Mouse (Mus musculus): ENCODE results near the gene Sh3rf1. TPM values are rescaled to one million over a fixed set of nuclear protein-coding genes. Genes with fewer than 3 reads are reported as not detected.

Sh3rf1 gene
- polyA plus RNA-seq, 1 experiment from 2014 or later: 22.5 TPM

DNA sequence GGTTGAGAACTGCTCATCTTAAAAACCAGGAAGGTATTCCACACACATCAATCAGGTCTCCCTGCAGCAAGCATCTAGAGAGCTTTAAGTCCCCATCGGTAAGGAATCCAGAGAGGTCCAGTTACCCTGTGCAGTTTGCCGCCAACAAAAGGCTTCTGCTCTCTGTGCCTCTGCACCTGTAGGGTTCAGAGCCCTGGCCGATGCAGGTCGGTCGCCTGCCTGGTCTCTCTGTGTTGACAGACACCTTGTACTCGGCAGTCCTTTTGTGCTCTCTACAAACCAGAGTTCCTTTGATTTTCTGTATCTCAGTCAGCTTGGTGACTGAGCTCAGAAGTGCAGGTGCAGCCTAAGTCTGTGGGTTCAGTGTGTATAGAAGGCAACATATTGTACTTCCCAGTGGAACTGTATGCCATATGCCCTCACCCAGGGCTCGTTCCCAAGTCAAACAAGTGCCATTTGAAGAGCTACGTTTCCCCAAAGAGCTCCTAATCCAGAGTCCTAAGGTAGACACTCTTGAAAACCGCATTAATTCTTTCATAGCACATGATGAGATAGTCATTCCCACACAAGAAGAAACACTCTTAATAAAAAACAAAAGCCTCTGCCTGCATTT lies 138.7 kb downstream of the Sh3rf1 start:
- peak overlapping the region; percentile 63 for H3K27ac ChIP-seq (ENCODE audit: low read depth)
- no peak overlapping the region for H3K4me2 ChIP-seq
- H3K27me3 ChIP-seq (ENCODE audit: insufficient read depth, low read length): no peaks in the 10 kb centered on the region
- H3K4me3 ChIP-seq (ENCODE audit: low read depth, low read length): no peak overlapping the region
- H3K36me3 ChIP-seq (ENCODE audit: insufficient read depth): peaks cover 42% of the 10 kb centered on the region
- H3K4me1 ChIP-seq (ENCODE audit: insufficient read depth): no peaks in the 10 kb centered on the region
- H3K9ac ChIP-seq: no peak overlapping the region
- DNase-seq (no peak), ATAC-seq (ENCODE audit: insufficient read depth) (peak; percentile 65; the same call in 1 of the 2 replicates)
- no peaks in the 10 kb centered on the region for H3K9me3 ChIP-seq (ENCODE audit: low read depth, low read length)
- no peak for TF ChIP-seq CTCF (IDR thresholded peaks at IDR 0.05; ENCODE audit: low read depth)
- WGBS: 66% methylated on average over 9 of the region's 9 CpGs

DNA sequence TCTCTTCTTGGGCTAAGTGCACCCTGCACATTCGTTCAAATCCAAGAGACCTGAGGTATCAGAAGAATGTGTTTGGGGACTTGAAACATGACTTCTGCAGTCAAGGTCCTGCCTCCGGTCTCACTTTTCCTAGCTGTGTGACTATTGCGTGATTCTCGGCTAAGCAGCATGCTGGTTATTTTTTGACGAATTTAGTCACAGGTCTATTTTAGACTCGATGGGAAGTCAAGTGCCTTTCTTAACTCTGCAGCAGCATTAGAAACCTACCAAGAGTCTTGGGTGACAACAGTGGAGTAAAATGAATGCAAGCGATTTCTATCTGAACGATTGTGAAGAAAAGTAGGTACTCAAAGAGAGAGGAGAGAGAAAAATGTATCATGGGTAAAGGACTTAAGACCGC lies 149.6 kb downstream of the Sh3rf1 start:
- Histone ChIP-seq H3K27me3 (ENCODE audit: insufficient read depth, low read length) (no peaks in the 10 kb centered on the region), H3K9me3 (ENCODE audit: low read depth, low read length) (no peaks in the 10 kb centered on the region), H3K36me3 (ENCODE audit: insufficient read depth) (peaks cover 43% of the 10 kb centered on the region), H3K4me2 (no peak overlapping the region), H3K4me3 (ENCODE audit: low read depth, low read length) (no peak overlapping the region), H3K4me1 (ENCODE audit: insufficient read depth) (no peaks in the 10 kb centered on the region), H3K9ac (no peak overlapping the region), H3K27ac (ENCODE audit: low read depth) (no peak overlapping the region)
- WGBS: 91% methylated on average over 9 of the region's 9 CpGs
- no peak for TF ChIP-seq CTCF (IDR thresholded peaks at IDR 0.05; ENCODE audit: low read depth)
- ATAC-seq (ENCODE audit: insufficient read depth) (no peak), DNase-seq (no peak)

GRCm38 (mm10) chr8:61374059-61374755 lies 150.5 kb downstream of the Sh3rf1 start:
- H3K4me1 ChIP-seq (ENCODE audit: insufficient read depth): no peaks in the 10 kb centered on the region
- DNase-seq (peak; percentile 51), ATAC-seq (ENCODE audit: insufficient read depth) (no peak)
- H3K36me3 ChIP-seq (ENCODE audit: insufficient read depth): peaks cover 47% of the 10 kb centered on the region
- no peaks in the 10 kb centered on the region for H3K9me3 ChIP-seq (ENCODE audit: low read depth, low read length)
- H3K27ac ChIP-seq (ENCODE audit: low read depth): no peak overlapping the region
- 81% methylated on average over 16 of the region's 16 CpGs for WGBS
- peak; percentile 52 for TF ChIP-seq CTCF (IDR thresholded peaks at IDR 0.05; ENCODE audit: low read depth)
- no peaks in the 10 kb centered on the region for H3K27me3 ChIP-seq (ENCODE audit: insufficient read depth, low read length)
- no peak overlapping the region for H3K9ac ChIP-seq
- no peak overlapping the region for H3K4me2 ChIP-seq
- H3K4me3 ChIP-seq (ENCODE audit: low read depth, low read length): no peak overlapping the region

GRCm38 (mm10) chr8:61375205-61375604 lies 151.5 kb downstream of the Sh3rf1 start:
- no peak overlapping the region for H3K4me3 ChIP-seq (ENCODE audit: low read depth, low read length)
- H3K36me3 ChIP-seq (ENCODE audit: insufficient read depth): peaks cover 49% of the 10 kb centered on the region
- no peak for DNase-seq
- ATAC-seq (ENCODE audit: insufficient read depth): no peak
- no peak overlapping the region for H3K27ac ChIP-seq (ENCODE audit: low read depth)
- WGBS: 74% methylated on average over 7 of the region's 7 CpGs
- H3K9me3 ChIP-seq (ENCODE audit: low read depth, low read length): no peaks in the 10 kb centered on the region
- no peak for TF ChIP-seq CTCF (IDR thresholded peaks at IDR 0.05; ENCODE audit: low read depth)
- H3K4me1 ChIP-seq (ENCODE audit: insufficient read depth): no peaks in the 10 kb centered on the region
- H3K9ac ChIP-seq: no peak overlapping the region
- no peaks in the 10 kb centered on the region for H3K27me3 ChIP-seq (ENCODE audit: insufficient read depth, low read length)
- H3K4me2 ChIP-seq: no peak overlapping the region

- Histone ChIP-seq H3K4me2 (no peak overlapping the region), H3K4me1 (ENCODE audit: insufficient read depth) (no peaks in the 10 kb centered on the region), H3K9me3 (ENCODE audit: low read depth, low read length) (no peaks in the 10 kb centered on the region), H3K27ac (ENCODE audit: low read depth) (no peak overlapping the region), H3K27me3 (ENCODE audit: insufficient read depth, low read length) (no peaks in the 10 kb centered on the region), H3K4me3 (ENCODE audit: low read depth, low read length) (no peak overlapping the region), H3K36me3 (ENCODE audit: insufficient read depth) (peaks cover 37% of the 10 kb centered on the region), H3K9ac (no peak overlapping the region)
- ATAC-seq (ENCODE audit: insufficient read depth): no peak
- 70% methylated on average over 11 of the region's 11 CpGs for WGBS
- DNase-seq: no peak
- TF ChIP-seq CTCF (IDR thresholded peaks at IDR 0.05; ENCODE audit: low read depth): no peak
These were observed 155.4 kb downstream of the Sh3rf1 start for GRCm38 (mm10) chr8:61378847-61379698.

DNA sequence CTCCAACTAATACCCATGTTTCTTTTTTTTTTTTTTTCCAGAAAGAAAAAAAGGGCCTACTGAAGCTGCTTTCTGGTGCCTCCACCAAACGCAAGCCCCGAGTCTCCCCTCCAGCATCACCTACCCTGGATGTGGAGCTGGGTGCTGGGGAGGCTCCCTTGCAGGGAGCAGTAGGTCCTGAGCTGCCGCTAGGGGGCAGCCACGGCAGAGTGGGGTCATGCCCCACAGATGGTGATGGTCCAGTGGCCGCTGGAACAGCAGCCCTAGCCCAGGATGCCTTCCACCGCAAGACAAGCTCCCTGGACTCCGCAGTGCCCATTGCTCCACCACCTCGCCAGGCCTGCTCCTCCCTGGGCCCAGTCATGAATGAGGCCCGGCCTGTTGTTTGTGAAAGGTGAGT lies 160.9 kb downstream of the Sh3rf1 start:
- Histone ChIP-seq H3K4me3 (ENCODE audit: low read depth, low read length) (no peak overlapping the region), H3K4me2 (no peak overlapping the region), H3K9ac (no peak overlapping the region), H3K27me3 (ENCODE audit: insufficient read depth, low read length) (no peaks in the 10 kb centered on the region), H3K27ac (ENCODE audit: low read depth) (no peak overlapping the region), H3K9me3 (ENCODE audit: low read depth, low read length) (no peaks in the 10 kb centered on the region), H3K36me3 (ENCODE audit: insufficient read depth) (peaks cover 26% of the 10 kb centered on the region), H3K4me1 (ENCODE audit: insufficient read depth) (0 out of 2 replicates have a peak, but pooled peaks cover 4% of the 10 kb centered on the region)
- 72% methylated on average over 9 of the region's 9 CpGs for WGBS
- peak; percentile 58 for TF ChIP-seq CTCF (IDR thresholded peaks at IDR 0.05; ENCODE audit: low read depth)
- DNase-seq (no peak), ATAC-seq (ENCODE audit: insufficient read depth) (no peak)

Data from lung, embryonic 14.5 days (tissue).